Mouse (Mus musculus) C2C12 (cell line): Measurements from ENCODE around the gene Gpsm1. TPM values are rescaled to one million over a fixed set of nuclear protein-coding genes. Genes with fewer than 3 reads are reported as not detected.
"Not testable (repeated sequence)": the region's sequence is repeated elsewhere in the genome, so short reads cannot be mapped to it uniquely, and the experiment has no call there.

Experiments
- H3K27me3 ChIP-seq: one replicate; pipeline ENCODE4 v1.6.1; 2011; ENCODE audit not compliant: control insufficient read depth, insufficient read depth, insufficient read length
- H3K36me3 ChIP-seq: one replicate; pipeline ENCODE4 v1.6.1; 2011; ENCODE audit not compliant: control insufficient read depth, insufficient read depth
- H3K4me3 ChIP-seq: one replicate; pipeline ENCODE4 v1.5.1; 2011; ENCODE audit warnings: mild to moderate bottlenecking, control low read depth; ENCODE audit not compliant: poor library complexity, insufficient read depth, severe bottlenecking
- H3K79me2 ChIP-seq: one replicate; pipeline ENCODE4 v1.6.1; 2011; ENCODE audit not compliant: control insufficient read depth, insufficient read depth
- H3K79me3 ChIP-seq: one replicate; pipeline ENCODE4 v1.6.1; 2011; ENCODE audit warnings: low read depth, control low read depth
- H3ac ChIP-seq: one replicate; pipeline ENCODE3; 2011; ENCODE audit warnings: low read depth; ENCODE audit not compliant: control insufficient read depth, insufficient read length
- CEBPB ChIP-seq: IDR thresholded peaks from one replicate; pipeline ENCODE4 v1.6.1; 2011; ENCODE audit warnings: low read depth, mild to moderate bottlenecking, control low read depth, moderate library complexity
- CTCF ChIP-seq: IDR thresholded peaks from one replicate; pipeline ENCODE4 v1.5.1; 2011; ENCODE audit not compliant: control insufficient read depth, insufficient read depth, insufficient read length
- FOSL1 ChIP-seq: IDR thresholded peaks from one replicate; pipeline ENCODE4 v1.8.0; 2011; ENCODE audit warnings: mild to moderate bottlenecking, low read length; ENCODE audit not compliant: poor library complexity, insufficient read depth, severe bottlenecking
- MAX ChIP-seq: IDR thresholded peaks from one replicate; pipeline ENCODE4 v1.6.1; 2011; ENCODE audit warnings: mild to moderate bottlenecking, control low read depth
- MYOD1 ChIP-seq: IDR thresholded peaks from one replicate; pipeline ENCODE4 v1.6.1; 2011; ENCODE audit warnings: low read depth; ENCODE audit not compliant: control insufficient read depth, insufficient read length
- MYOG ChIP-seq: IDR thresholded peaks from one replicate; pipeline ENCODE4 v1.6.1; 2011; ENCODE audit not compliant: control insufficient read depth, insufficient read length; ENCODE audit errors: extremely low read depth
- USF1 ChIP-seq: IDR thresholded peaks from one replicate; pipeline ENCODE4 v1.6.1; 2011; ENCODE audit warnings: low read depth, mild to moderate bottlenecking, control low read depth, moderate library complexity
- polyA plus RNA-seq: library from polyadenylated mRNA; unstranded; fragments of >200 nt; fragmentation: generic; extraction: Trizol; gene quantifications from one replicate; pipeline ENCODE4 v1.2.1, GENCODE M21; 2012; ENCODE audit warnings: missing spikeins

Gene Gpsm1
- polyA plus RNA-seq, 1 experiment: 20.6 TPM

GRCm38 (mm10) chr2:26363481-26363880 lies 48.2 kb downstream of the Gpsm1 start:
- no peaks in the 10 kb centered on the region for H3K79me2 ChIP-seq
- no peak overlapping the region for H3ac ChIP-seq
- H3K79me3 ChIP-seq: no peaks in the 10 kb centered on the region
- H3K27me3 ChIP-seq: no peaks in the 10 kb centered on the region
- H3K4me3 ChIP-seq: no peak overlapping the region
- no peak for TF ChIP-seq MYOG
- TF ChIP-seq FOSL1: no peak
- TF ChIP-seq MYOD1: no peak
- peaks cover 49% of the 10 kb centered on the region for H3K36me3 ChIP-seq

- Histone ChIP-seq H3K79me3 (no peaks in the 10 kb centered on the region), H3K79me2 (no peaks in the 10 kb centered on the region), H3ac (no peak overlapping the region), H3K4me3 (no peak overlapping the region), H3K36me3 (peaks cover 62% of the 10 kb centered on the region), H3K27me3 (no peaks in the 10 kb centered on the region)
- TF ChIP-seq USF1 (no peak), MAX (no peak), CEBPB (no peak), CTCF (no peak), MYOD1 (no peak), FOSL1 (no peak), MYOG (no peak)
Measured at GRCm38 (mm10) chr2:26364738-26365465, 49.6 kb downstream of the Gpsm1 start.

DNA sequence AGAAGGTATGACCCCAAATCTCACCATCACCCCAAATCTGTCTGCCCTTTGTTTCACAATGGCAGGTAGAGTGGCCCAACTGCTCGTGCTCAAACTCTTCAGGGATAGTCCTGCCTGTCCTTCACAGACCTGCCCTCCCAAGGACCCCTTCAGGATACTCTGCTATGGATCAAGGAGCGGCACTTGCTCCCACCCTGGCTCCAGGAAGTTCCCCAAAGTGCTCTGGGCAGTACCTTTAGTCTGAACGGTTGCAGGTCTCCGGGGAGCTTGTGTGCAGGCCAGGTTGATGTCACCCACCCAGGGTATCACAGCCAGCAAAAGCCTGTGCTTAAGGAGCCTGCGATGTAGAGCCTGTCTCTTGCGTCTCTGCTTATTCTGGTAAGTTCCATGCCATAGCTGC lies 52.6 kb downstream of the Gpsm1 start:
- H3ac ChIP-seq: no peak overlapping the region
- no peak for TF ChIP-seq CTCF
- TF ChIP-seq USF1: no peak
- no peak for TF ChIP-seq MYOD1
- no peak for TF ChIP-seq MYOG
- TF ChIP-seq CEBPB: no peak
- TF ChIP-seq FOSL1: no peak
- TF ChIP-seq MAX: no peak
- H3K36me3 ChIP-seq: peaks cover 89% of the 10 kb centered on the region
- H3K4me3 ChIP-seq: no peak overlapping the region
- H3K27me3 ChIP-seq: no peaks in the 10 kb centered on the region
- H3K79me3 ChIP-seq: no peaks in the 10 kb centered on the region
- no peaks in the 10 kb centered on the region for H3K79me2 ChIP-seq

DNA sequence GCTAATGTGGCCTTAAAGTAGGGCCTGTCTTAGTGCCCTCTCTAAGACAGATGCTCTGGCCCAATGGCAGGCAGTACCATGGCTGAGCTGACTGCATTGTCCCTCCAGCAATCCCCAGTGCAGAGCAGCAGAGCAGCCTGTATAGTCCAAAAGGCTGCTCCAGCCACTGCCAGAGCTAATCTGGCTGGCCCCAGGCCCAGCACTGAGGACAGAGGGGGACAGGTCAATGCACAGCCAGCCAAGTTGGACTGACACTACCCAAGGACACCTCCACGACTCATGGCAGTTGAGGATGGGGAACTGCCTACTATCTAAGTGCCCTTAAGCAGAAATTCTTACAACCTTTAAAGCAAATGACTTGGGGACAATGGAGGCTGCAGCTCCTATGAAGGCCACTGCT lies 53.3 kb downstream of the Gpsm1 start:
- H3K79me3 ChIP-seq: no peaks in the 10 kb centered on the region

GRCm38 (mm10) chr2:26372396-26372795 lies 57.1 kb downstream of the Gpsm1 start:
- H3K36me3 ChIP-seq: peaks cover 90% of the 10 kb centered on the region
- H3K79me3 ChIP-seq: no peaks in the 10 kb centered on the region
- H3K27me3 ChIP-seq: no peaks in the 10 kb centered on the region
- peak overlapping the region; percentile 36 for H3ac ChIP-seq
- TF ChIP-seq MAX: no peak
- TF ChIP-seq CTCF: no peak
- TF ChIP-seq CEBPB: no peak
- no peak for TF ChIP-seq MYOG
- TF ChIP-seq USF1: no peak
- TF ChIP-seq FOSL1: no peak
- TF ChIP-seq MYOD1: no peak
- no peak overlapping the region for H3K4me3 ChIP-seq
- no peaks in the 10 kb centered on the region for H3K79me2 ChIP-seq

More for the DNA sequence above, 53.3 kb downstream of the Gpsm1 start:
- H3K79me2 ChIP-seq: no peaks in the 10 kb centered on the region
- H3K4me3 ChIP-seq: no peak overlapping the region
- no peak for TF ChIP-seq MAX
- peaks cover 91% of the 10 kb centered on the region for H3K36me3 ChIP-seq
- H3ac ChIP-seq: no peak overlapping the region
- no peaks in the 10 kb centered on the region for H3K27me3 ChIP-seq

- Histone ChIP-seq H3K79me2 (peaks cover 25% of the 10 kb centered on the region), H3K79me3 (peaks cover 16% of the 10 kb centered on the region), H3K4me3 (peak within 1 kb of the TSS; percentile 84), H3ac (peak within 1 kb of the TSS; percentile 97), H3K36me3 (peaks cover 67% of the 10 kb centered on the region), H3K27me3 (no peaks in the 10 kb centered on the region)
- TF ChIP-seq CEBPB (no peak), CTCF (no peak), FOSL1 (no peak), MAX (peak; percentile 92), USF1 (no peak), MYOG (no peak), MYOD1 (no peak)
Measured at GRCm38 (mm10) chr2:26380131-26380771, 64.9 kb downstream of the Gpsm1 start, which contains the start of gene Snapc4. Snapc4 (minus strand) TSS chr2:26380653.

DNA sequence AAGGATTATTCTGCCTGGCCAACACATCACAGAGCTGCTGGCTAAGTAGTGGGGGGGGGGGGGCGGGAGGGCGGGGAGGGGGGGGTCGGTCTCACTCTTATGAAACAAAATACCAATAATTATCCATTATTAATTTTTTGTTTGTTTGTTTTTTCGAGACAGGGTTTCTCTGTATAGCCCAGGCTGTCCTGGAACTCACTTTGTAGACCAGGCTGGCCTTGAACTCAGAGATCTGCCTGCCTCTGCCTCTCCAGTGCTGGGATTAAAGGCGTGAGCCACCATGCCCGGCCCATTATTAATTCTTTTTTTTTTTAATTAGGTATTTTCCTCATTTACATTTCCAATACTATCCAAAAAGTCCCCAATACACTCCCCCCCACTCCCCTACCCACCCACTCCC lies 65.6 kb downstream of the Gpsm1 start:
- Histone ChIP-seq H3K79me2 (peaks cover 31% of the 10 kb centered on the region), H3K36me3 (peaks cover 69% of the 10 kb centered on the region), H3K79me3 (peaks cover 16% of the 10 kb centered on the region), H3ac (peak overlapping the region; percentile 37), H3K4me3 (peak overlapping the region; percentile 84)
- not testable (repeated sequence) for H3K27me3 ChIP-seq
